ENCODE assay signal across 17 mouse cellular contexts in genomic region chr6:54691368-54692116, GRCm38 (mm10).
"Had no signal": no experiment of that assay in that cellular context is flagged by ENCODE, and none has a peak within 500 bp of the region (broad histone marks: within the 10 kb centered on the region; RNA-seq: fewer than 3 reads in every experiment).

No protein-coding gene starts in this region.

- H3K27me3 ChIP-seq: midbrain, embryonic 13.5 days; neural tube, embryonic 13.5 days; stomach, embryonic 15.5 days had no signal

- DNase-seq: kidney, adult 8-10 months; kidney, postnatal 10 days; layer of hippocampus, postnatal 36 days; lung, adult 18-20 months; lung, postnatal 10 days; lung, postnatal 36 days; retina, postnatal 1 day; right cerebral cortex, postnatal 25 days; spleen, adult 18-20 months; thymus, postnatal 25 days had no signal

- H3K4me1 ChIP-seq: liver, embryonic 15.5 days; lung, embryonic 15.5 days; midbrain, embryonic 13.5 days; neural tube, embryonic 13.5 days; stomach, embryonic 15.5 days had no signal

- H3K27ac ChIP-seq: liver, embryonic 15.5 days; lung, embryonic 15.5 days; midbrain, embryonic 13.5 days; neural tube, embryonic 13.5 days; stomach, embryonic 15.5 days had no signal

- H3K4me3 ChIP-seq: left cerebral cortex, adult 2 months; liver, embryonic 15.5 days; lung, embryonic 15.5 days; midbrain, embryonic 13.5 days; myocyte; neural tube, embryonic 13.5 days; stomach, embryonic 15.5 days had no signal

- H3K36me3 ChIP-seq: liver, embryonic 15.5 days; lung, embryonic 15.5 days; stomach, embryonic 15.5 days had no signal
